Mouse (Mus musculus) kidney, embryonic 16.5 days (tissue): ENCODE measurements around the gene Syne3. TPM values are rescaled to one million over a fixed set of nuclear protein-coding genes. Genes with fewer than 3 reads are reported as not detected.
A peak's percentile ranks its signal among the peaks of the same experiment; 100 is the strongest.

ENCODE experiments used
- ATAC-seq: fragments of 200-750 bp; cut with Nextera tagmentation; 2 replicates; pipeline ENCODE4 v1.8.0; 2017; ENCODE audit warnings: moderate TSS enrichment; ENCODE audit not compliant: low FRiP score, low TSS enrichment
- H3K27ac ChIP-seq: fragments of 300-500 bp; sonication (generic); 2 replicates; pipeline ENCODE4 v1.5.1; 2014; ENCODE audit warnings: low read length
- H3K27me3 ChIP-seq: fragments of 300-500 bp; sonication (generic); 2 replicates; pipeline ENCODE4 v1.6.1; 2014; ENCODE audit warnings: low read length, control low read depth, mixed read lengths; ENCODE audit not compliant: insufficient read depth
- H3K36me3 ChIP-seq: fragments of 300-500 bp; sonication (generic); 2 replicates; pipeline ENCODE4 v1.6.1; 2014; ENCODE audit warnings: low read length, control low read depth, mixed read lengths; ENCODE audit not compliant: insufficient read depth
- H3K4me1 ChIP-seq: fragments of 300-500 bp; sonication (generic); 2 replicates; pipeline ENCODE4 v1.6.1; 2014; ENCODE audit warnings: low read length, control low read depth, mixed read lengths; ENCODE audit not compliant: insufficient read depth
- H3K4me2 ChIP-seq: fragments of 300-500 bp; sonication (generic); replicated peaks from 2 replicates; pipeline ENCODE4 v1.6.1; 2014; ENCODE audit warnings: low read depth, low read length
- H3K4me3 ChIP-seq: fragments of 300-500 bp; sonication (generic); 2 replicates; pipeline ENCODE4 v1.5.1; 2014; ENCODE audit warnings: mild to moderate bottlenecking, low read length
- H3K9ac ChIP-seq: fragments of 300-500 bp; sonication (generic); replicated peaks from 2 replicates; pipeline ENCODE4 v1.6.1; 2014; ENCODE audit warnings: low read length
- H3K9me3 ChIP-seq: fragments of 300-500 bp; sonication (generic); 2 replicates; pipeline ENCODE4 v1.6.1; 2016; ENCODE audit warnings: low read length, control low read depth
- WGBS: fragments of 180-500 bp; shearing (Covaris S2); extraction: QIAGEN DNeasy Blood & Tissue Kit; methylation state at CpG from one replicate; pipeline ENCODE4 v1.1.7; 2014; 5-methylcytosine and 5-hydroxymethylcytosine counted together
- polyA plus RNA-seq: library from polyadenylated mRNA; unstranded; fragments of >200 nt; fragmentation: Nextera tagmentation; extraction: Ambion mirVana; gene quantifications from 2 replicates; pipeline ENCODE4 v1.2.1, GENCODE M21; 2015

Gene Syne3
- polyA plus RNA-seq, 1 experiment from 2014 or later = 0.51 TPM

DNA sequence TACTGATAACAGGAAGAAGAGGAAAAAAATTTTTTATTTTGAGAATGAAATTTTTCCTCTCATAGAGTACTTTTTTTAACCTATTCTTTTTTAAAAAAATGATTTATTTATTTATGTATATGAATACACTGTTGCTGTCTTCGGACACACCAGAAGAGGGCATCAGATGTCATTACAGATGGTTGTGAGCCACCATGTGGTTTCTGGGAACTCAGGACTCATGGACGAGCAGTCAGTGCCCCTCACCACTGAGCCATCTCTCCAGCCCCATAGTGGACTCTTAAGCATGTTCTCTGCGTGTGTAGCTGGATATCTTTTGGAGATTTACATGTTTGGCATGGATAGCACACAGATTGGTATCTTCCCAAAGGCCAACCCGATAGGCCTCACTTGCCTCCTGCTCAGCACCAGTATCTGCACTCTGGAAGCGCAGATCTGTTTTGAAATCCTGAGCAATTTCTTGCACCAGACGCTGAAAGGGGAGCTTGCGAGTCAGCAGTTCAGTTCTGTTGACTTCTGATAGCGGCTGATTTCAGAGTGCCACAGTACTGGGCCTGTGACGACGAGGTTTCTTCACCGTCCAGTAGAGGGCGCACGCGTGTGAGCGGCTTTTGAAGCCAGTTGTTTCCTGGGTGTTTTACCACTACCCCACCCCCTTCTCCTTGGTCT, 17.8 kb upstream of the Syne3 start:
- H3K4me1 ChIP-seq = peaks cover 11% of the 10 kb centered on the region
- 39% methylated on average over 15 of the region's 15 CpGs for WGBS
- no peak overlapping the region for H3K4me2 ChIP-seq
- peaks cover 10% of the 10 kb centered on the region; the same call in 1 of the 2 replicates for H3K36me3 ChIP-seq
- H3K9ac ChIP-seq = no peak overlapping the region
- peaks cover 5% of the 10 kb centered on the region for H3K9me3 ChIP-seq
- no peak overlapping the region for H3K4me3 ChIP-seq
- no peak overlapping the region for H3K27ac ChIP-seq
- H3K27me3 ChIP-seq = no peaks in the 10 kb centered on the region
- no peak for ATAC-seq

- Histone ChIP-seq H3K27ac (no peak overlapping the region), H3K9me3 (peaks cover 5% of the 10 kb centered on the region), H3K4me3 (no peak overlapping the region), H3K9ac (no peak overlapping the region), H3K27me3 (no peaks in the 10 kb centered on the region), H3K36me3 (peaks cover 10% of the 10 kb centered on the region; the same call in 1 of the 2 replicates), H3K4me1 (peaks cover 13% of the 10 kb centered on the region), H3K4me2 (no peak overlapping the region)
- 67% methylated on average over 10 of the region's 10 CpGs for WGBS
- no peak for ATAC-seq
Observed at GRCm38 (mm10) chr12:105025947-105026586, 16.5 kb upstream of the Syne3 start.

- Histone ChIP-seq H3K9me3 (peaks cover 5% of the 10 kb centered on the region), H3K27me3 (no peaks in the 10 kb centered on the region), H3K27ac (no peak overlapping the region), H3K4me2 (no peak overlapping the region), H3K4me1 (peaks cover 6% of the 10 kb centered on the region; the same call in 1 of the 2 replicates), H3K9ac (no peak overlapping the region), H3K4me3 (no peak overlapping the region), H3K36me3 (peaks cover 10% of the 10 kb centered on the region; the same call in 1 of the 2 replicates)
- no peak for ATAC-seq
- WGBS = 53% methylated on average over 8 of the region's 8 CpGs
Observed at GRCm38 (mm10) chr12:105025271-105025946, 15.8 kb upstream of the Syne3 start.

- Histone ChIP-seq H3K27ac (no peak overlapping the region), H3K9me3 (peaks cover 5% of the 10 kb centered on the region), H3K36me3 (no peaks in the 10 kb centered on the region), H3K4me2 (no peak overlapping the region), H3K4me3 (no peak overlapping the region), H3K9ac (no peak overlapping the region), H3K27me3 (no peaks in the 10 kb centered on the region), H3K4me1 (peaks cover 5% of the 10 kb centered on the region; the same call in 1 of the 2 replicates)
- no peak for ATAC-seq
- 97% methylated on average over 9 of the region's 9 CpGs for WGBS
Observed at GRCm38 (mm10) chr12:105022776-105023175, 13.2 kb upstream of the Syne3 start.

DNA sequence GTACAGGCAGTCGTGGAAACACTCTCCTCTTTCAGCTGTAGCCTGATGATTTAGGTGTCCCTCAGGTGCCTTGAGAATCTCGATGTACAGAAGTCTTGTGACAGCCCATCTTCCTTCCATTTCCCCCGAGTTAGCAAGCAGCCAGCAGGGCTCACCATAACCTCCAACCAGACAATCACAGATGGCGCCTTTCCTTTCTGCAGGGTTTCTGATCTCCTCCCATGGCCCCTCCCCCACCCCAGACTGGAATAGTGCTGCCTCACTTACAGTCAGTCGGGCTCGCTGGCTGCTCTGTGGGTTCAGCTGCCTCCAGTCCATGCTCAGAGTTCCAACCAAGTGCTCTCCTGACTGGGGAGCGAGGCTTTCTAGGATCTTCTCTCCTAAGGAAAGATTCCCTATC, 12.5 kb upstream of the Syne3 start:
- Histone ChIP-seq H3K4me1 (peaks cover 5% of the 10 kb centered on the region; the same call in 1 of the 2 replicates), H3K36me3 (no peaks in the 10 kb centered on the region), H3K27ac (no peak overlapping the region), H3K9ac (no peak overlapping the region), H3K9me3 (peaks cover 5% of the 10 kb centered on the region), H3K4me2 (no peak overlapping the region), H3K4me3 (no peak overlapping the region), H3K27me3 (no peaks in the 10 kb centered on the region)
- ATAC-seq = no peak; the same call in 1 of the 2 replicates
- 59% methylated on average over 7 of the region's 7 CpGs for whole genome bisulfite sequencing

GRCm38 (mm10) chr12:105021441-105022069, 11.9 kb upstream of the Syne3 start:
- Histone ChIP-seq H3K27me3 (no peaks in the 10 kb centered on the region), H3K9ac (no peak overlapping the region), H3K4me2 (no peak overlapping the region), H3K4me3 (no peak overlapping the region), H3K36me3 (no peaks in the 10 kb centered on the region), H3K4me1 (peaks cover 9% of the 10 kb centered on the region; the same call in 1 of the 2 replicates), H3K27ac (no peak overlapping the region), H3K9me3 (peaks cover 5% of the 10 kb centered on the region)
- no peak for ATAC-seq
- WGBS = 73% methylated on average over 8 of the region's 8 CpGs

- Histone ChIP-seq H3K4me3 (no peak overlapping the region), H3K36me3 (no peaks in the 10 kb centered on the region), H3K27me3 (no peaks in the 10 kb centered on the region), H3K9ac (no peak overlapping the region), H3K27ac (no peak overlapping the region), H3K4me1 (peaks cover 17% of the 10 kb centered on the region), H3K9me3 (peaks cover 5% of the 10 kb centered on the region), H3K4me2 (no peak overlapping the region)
- 72% methylated on average over 19 of the region's 19 CpGs for WGBS
- ATAC-seq = no peak
Observed at GRCm38 (mm10) chr12:105019359-105020219, 10.0 kb upstream of the Syne3 start.

- WGBS = 61% methylated on average over 10 of the region's 10 CpGs
Observed at GRCm38 (mm10) chr12:105016639-105017038, 7.0 kb upstream of the Syne3 start.

GRCm38 (mm10) chr12:105016199-105016598, 6.6 kb upstream of the Syne3 start:
- no peak overlapping the region for H3K4me3 ChIP-seq

More at GRCm38 (mm10) chr12:105016639-105017038, 7.0 kb upstream of the Syne3 start:
- Histone ChIP-seq H3K27ac (peak overlapping the region; percentile 61; the same call in 1 of the 2 replicates), H3K36me3 (no peaks in the 10 kb centered on the region), H3K4me2 (peak overlapping the region; percentile 13; the same call in 1 of the 2 replicates), H3K9ac (no peak overlapping the region), H3K4me3 (no peak overlapping the region), H3K27me3 (no peaks in the 10 kb centered on the region), H3K9me3 (no peaks in the 10 kb centered on the region), H3K4me1 (peaks cover 18% of the 10 kb centered on the region)
- peak; percentile 91 for ATAC-seq

More at GRCm38 (mm10) chr12:105016199-105016598, 6.6 kb upstream of the Syne3 start:
- Histone ChIP-seq H3K9ac (0 out of 2 replicates have a peak overlapping the region, but pooled peaks have one; percentile 15), H3K27me3 (no peaks in the 10 kb centered on the region), H3K4me1 (peaks cover 18% of the 10 kb centered on the region), H3K4me2 (no peak overlapping the region), H3K36me3 (no peaks in the 10 kb centered on the region), H3K9me3 (no peaks in the 10 kb centered on the region), H3K27ac (peak overlapping the region; percentile 61)
- WGBS = 57% methylated on average over 4 of the region's 4 CpGs
- no peak for ATAC-seq
